Mouse (Mus musculus): ENCODE measurements around the gene Kif26b. TPM values are rescaled to one million over a fixed set of nuclear protein-coding genes. Genes with fewer than 3 reads are reported as not detected.

The Kif26b gene
- polyA plus RNA-seq, 1 experiment from 2014 or later: 5.1 TPM

GRCm38 (mm10) chr1:178661556-178661955 is 132.6 kb downstream of the Kif26b start:
- H3K9ac ChIP-seq (ENCODE audit: low read length): no peak overlapping the region
- ATAC-seq (replicated peaks; ENCODE audit: extremely low read depth, insufficient read depth, low FRiP score): peak; percentile 71; the same call in 1 of the 2 replicates
- peaks cover 27% of the 10 kb centered on the region for H3K4me1 ChIP-seq (ENCODE audit: control insufficient read depth, insufficient read depth, low read length)
- peak overlapping the region; percentile 56 for H3K27ac ChIP-seq (ENCODE audit: low read length)
- no peaks in the 10 kb centered on the region for H3K27me3 ChIP-seq (ENCODE audit: control insufficient read depth, insufficient read depth, low read length)
- H3K4me2 ChIP-seq (ENCODE audit: low read depth, low read length): peak overlapping the region; percentile 5; the same call in 1 of the 2 replicates
- H3K4me3 ChIP-seq (ENCODE audit: low read length): no peak overlapping the region
- H3K36me3 ChIP-seq (ENCODE audit: control insufficient read depth, insufficient read depth): no peaks in the 10 kb centered on the region
- H3K9me3 ChIP-seq (replicated peaks; ENCODE audit: control insufficient read depth, low read length): no peaks in the 10 kb centered on the region
- 6% methylated on average over 5 of the region's 5 CpGs for WGBS

- WGBS: 85% methylated on average over 1 of the region's 1 CpGs
- ATAC-seq (replicated peaks; ENCODE audit: extremely low read depth, insufficient read depth, low FRiP score): no peak
- H3K27me3 ChIP-seq (ENCODE audit: control insufficient read depth, insufficient read depth, low read length): no peaks in the 10 kb centered on the region
- no peaks in the 10 kb centered on the region for H3K9me3 ChIP-seq (replicated peaks; ENCODE audit: control insufficient read depth, low read length)
- no peak overlapping the region for H3K27ac ChIP-seq (ENCODE audit: low read length)
- no peak overlapping the region for H3K4me3 ChIP-seq (ENCODE audit: low read length)
- H3K4me1 ChIP-seq (ENCODE audit: control insufficient read depth, insufficient read depth, low read length): peaks cover 27% of the 10 kb centered on the region
- H3K36me3 ChIP-seq (ENCODE audit: control insufficient read depth, insufficient read depth): no peaks in the 10 kb centered on the region
- no peak overlapping the region for H3K9ac ChIP-seq (ENCODE audit: low read length)
- H3K4me2 ChIP-seq (ENCODE audit: low read depth, low read length): no peak overlapping the region
These were observed 134.6 kb downstream of the Kif26b start for GRCm38 (mm10) chr1:178663539-178663938.

- Histone ChIP-seq H3K4me3 (ENCODE audit: low read length) (no peak overlapping the region), H3K36me3 (ENCODE audit: control insufficient read depth, insufficient read depth) (no peaks in the 10 kb centered on the region), H3K27me3 (ENCODE audit: control insufficient read depth, insufficient read depth, low read length) (no peaks in the 10 kb centered on the region), H3K4me1 (ENCODE audit: control insufficient read depth, insufficient read depth, low read length) (peaks cover 27% of the 10 kb centered on the region), H3K4me2 (ENCODE audit: low read depth, low read length) (no peak overlapping the region), H3K9me3 (replicated peaks; ENCODE audit: control insufficient read depth, low read length) (no peaks in the 10 kb centered on the region), H3K27ac (ENCODE audit: low read length) (no peak overlapping the region), H3K9ac (ENCODE audit: low read length) (no peak overlapping the region)
- no peak for ATAC-seq (replicated peaks; ENCODE audit: extremely low read depth, insufficient read depth, low FRiP score)
- WGBS: 80% methylated on average over 5 of the region's 5 CpGs
These were observed 135.5 kb downstream of the Kif26b start for GRCm38 (mm10) chr1:178664271-178664969.

DNA sequence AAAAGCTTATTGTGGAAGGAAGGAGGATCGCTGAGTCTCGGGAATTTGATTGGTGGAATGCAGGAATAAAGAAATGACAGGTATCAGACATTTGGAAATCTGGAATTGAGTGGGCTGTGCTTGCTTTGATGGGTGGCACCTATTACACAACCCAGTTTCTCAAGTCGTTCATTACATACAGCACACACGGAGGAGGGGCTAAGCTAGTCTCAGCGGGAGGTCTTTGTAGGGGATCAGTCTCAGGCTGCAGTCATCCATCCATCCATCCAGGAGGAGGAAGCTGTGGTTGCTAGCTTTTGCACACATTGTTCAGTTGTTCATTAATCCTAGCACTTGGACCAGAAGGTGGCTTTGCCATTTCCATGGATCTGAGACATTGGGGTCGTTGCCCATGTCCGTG is 137.6 kb downstream of the Kif26b start:
- H3K4me2 ChIP-seq (ENCODE audit: low read depth, low read length): no peak overlapping the region
- peaks cover 22% of the 10 kb centered on the region for H3K4me1 ChIP-seq (ENCODE audit: control insufficient read depth, insufficient read depth, low read length)
- no peak overlapping the region for H3K4me3 ChIP-seq (ENCODE audit: low read length)
- WGBS: 80% methylated on average over 7 of the region's 7 CpGs
- no peaks in the 10 kb centered on the region for H3K9me3 ChIP-seq (replicated peaks; ENCODE audit: control insufficient read depth, low read length)
- no peaks in the 10 kb centered on the region for H3K27me3 ChIP-seq (ENCODE audit: control insufficient read depth, insufficient read depth, low read length)
- no peaks in the 10 kb centered on the region for H3K36me3 ChIP-seq (ENCODE audit: control insufficient read depth, insufficient read depth)
- no peak overlapping the region for H3K27ac ChIP-seq (ENCODE audit: low read length)
- ATAC-seq (replicated peaks; ENCODE audit: extremely low read depth, insufficient read depth, low FRiP score): no peak
- no peak overlapping the region for H3K9ac ChIP-seq (ENCODE audit: low read length)

DNA sequence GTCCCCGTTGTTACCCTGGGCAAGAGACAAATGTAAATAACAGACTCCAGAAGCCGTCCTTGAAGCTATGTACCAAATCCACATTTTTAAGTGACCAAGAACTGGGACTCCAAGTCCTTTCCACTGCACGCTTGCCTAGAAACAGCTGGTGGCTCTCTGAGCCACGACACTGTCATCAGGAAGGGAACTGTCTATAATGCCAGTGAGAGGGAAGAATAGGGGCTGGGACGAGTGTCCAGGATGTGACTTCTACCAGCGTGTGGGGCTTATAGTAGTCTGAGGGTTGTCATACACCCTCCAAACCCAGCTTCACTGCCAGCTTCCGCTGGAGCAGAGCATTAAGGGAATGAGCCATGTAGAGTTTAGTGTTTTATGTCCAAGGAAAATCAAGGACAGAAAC is 138.9 kb downstream of the Kif26b start:
- H3K4me2 ChIP-seq (ENCODE audit: low read depth, low read length): no peak overlapping the region
- no peaks in the 10 kb centered on the region for H3K27me3 ChIP-seq (ENCODE audit: control insufficient read depth, insufficient read depth, low read length)
- WGBS: 66% methylated on average over 7 of the region's 7 CpGs
- H3K27ac ChIP-seq (ENCODE audit: low read length): no peak overlapping the region
- H3K4me3 ChIP-seq (ENCODE audit: low read length): no peak overlapping the region
- no peak for ATAC-seq (replicated peaks; ENCODE audit: extremely low read depth, insufficient read depth, low FRiP score)
- H3K9me3 ChIP-seq (replicated peaks; ENCODE audit: control insufficient read depth, low read length): no peaks in the 10 kb centered on the region
- peaks cover 25% of the 10 kb centered on the region for H3K4me1 ChIP-seq (ENCODE audit: control insufficient read depth, insufficient read depth, low read length)
- no peak overlapping the region for H3K9ac ChIP-seq (ENCODE audit: low read length)
- no peaks in the 10 kb centered on the region for H3K36me3 ChIP-seq (ENCODE audit: control insufficient read depth, insufficient read depth)

- WGBS: 92% methylated on average over 4 of the region's 4 CpGs
- Histone ChIP-seq H3K4me1 (ENCODE audit: control insufficient read depth, insufficient read depth, low read length) (peaks cover 29% of the 10 kb centered on the region), H3K4me2 (ENCODE audit: low read depth, low read length) (no peak overlapping the region)
These were observed 140.0 kb downstream of the Kif26b start for GRCm38 (mm10) chr1:178668907-178669306.

DNA sequence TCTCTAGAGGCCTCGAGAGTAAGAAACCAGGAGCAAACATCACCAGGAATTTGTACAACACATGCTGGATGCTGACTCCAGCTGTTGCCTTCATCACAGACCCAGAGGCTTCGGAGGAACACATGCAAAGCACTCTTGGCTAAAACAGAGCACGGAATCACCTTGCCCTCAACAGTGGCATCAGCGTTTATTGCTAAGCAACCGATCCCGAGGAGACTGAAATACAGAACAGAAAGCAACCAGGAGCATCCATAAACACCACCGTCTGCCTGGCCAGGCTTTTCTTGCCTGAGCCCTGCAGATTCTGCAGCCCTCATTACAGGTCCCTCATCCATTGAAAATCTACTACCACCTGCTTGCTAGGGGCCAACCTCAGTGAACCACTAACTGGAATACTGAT is 144.1 kb downstream of the Kif26b start:
- peak; percentile 29; the same call in 1 of the 2 replicates for ATAC-seq (replicated peaks; ENCODE audit: extremely low read depth, insufficient read depth, low FRiP score)
- Histone ChIP-seq H3K27me3 (ENCODE audit: control insufficient read depth, insufficient read depth, low read length) (no peaks in the 10 kb centered on the region), H3K9ac (ENCODE audit: low read length) (no peak overlapping the region), H3K4me2 (ENCODE audit: low read depth, low read length) (no peak overlapping the region), H3K4me1 (ENCODE audit: control insufficient read depth, insufficient read depth, low read length) (peaks cover 40% of the 10 kb centered on the region), H3K36me3 (ENCODE audit: control insufficient read depth, insufficient read depth) (no peaks in the 10 kb centered on the region), H3K4me3 (ENCODE audit: low read length) (no peak overlapping the region), H3K27ac (ENCODE audit: low read length) (peak overlapping the region; percentile 82), H3K9me3 (replicated peaks; ENCODE audit: control insufficient read depth, low read length) (no peaks in the 10 kb centered on the region)
- 40% methylated on average over 7 of the region's 7 CpGs for WGBS

More at GRCm38 (mm10) chr1:178668907-178669306, 140.0 kb downstream of the Kif26b start:
- no peaks in the 10 kb centered on the region for H3K9me3 ChIP-seq (replicated peaks; ENCODE audit: control insufficient read depth, low read length)
- H3K9ac ChIP-seq (ENCODE audit: low read length): no peak overlapping the region
- H3K36me3 ChIP-seq (ENCODE audit: control insufficient read depth, insufficient read depth): no peaks in the 10 kb centered on the region
- no peak overlapping the region for H3K4me3 ChIP-seq (ENCODE audit: low read length)
- no peak overlapping the region for H3K27ac ChIP-seq (ENCODE audit: low read length)
- no peaks in the 10 kb centered on the region for H3K27me3 ChIP-seq (ENCODE audit: control insufficient read depth, insufficient read depth, low read length)
- no peak for ATAC-seq (replicated peaks; ENCODE audit: extremely low read depth, insufficient read depth, low FRiP score)

GRCm38 (mm10) chr1:178673506-178673905 is 144.6 kb downstream of the Kif26b start:
- Histone ChIP-seq H3K9me3 (replicated peaks; ENCODE audit: control insufficient read depth, low read length) (no peaks in the 10 kb centered on the region), H3K4me3 (ENCODE audit: low read length) (no peak overlapping the region), H3K27me3 (ENCODE audit: control insufficient read depth, insufficient read depth, low read length) (no peaks in the 10 kb centered on the region), H3K4me2 (ENCODE audit: low read depth, low read length) (no peak overlapping the region), H3K4me1 (ENCODE audit: control insufficient read depth, insufficient read depth, low read length) (peaks cover 40% of the 10 kb centered on the region), H3K27ac (ENCODE audit: low read length) (peak overlapping the region; percentile 82), H3K36me3 (ENCODE audit: control insufficient read depth, insufficient read depth) (no peaks in the 10 kb centered on the region), H3K9ac (ENCODE audit: low read length) (no peak overlapping the region)
- ATAC-seq (replicated peaks; ENCODE audit: extremely low read depth, insufficient read depth, low FRiP score): peak; percentile 60; the same call in 1 of the 2 replicates
- WGBS: 30% methylated on average over 2 of the region's 2 CpGs

DNA sequence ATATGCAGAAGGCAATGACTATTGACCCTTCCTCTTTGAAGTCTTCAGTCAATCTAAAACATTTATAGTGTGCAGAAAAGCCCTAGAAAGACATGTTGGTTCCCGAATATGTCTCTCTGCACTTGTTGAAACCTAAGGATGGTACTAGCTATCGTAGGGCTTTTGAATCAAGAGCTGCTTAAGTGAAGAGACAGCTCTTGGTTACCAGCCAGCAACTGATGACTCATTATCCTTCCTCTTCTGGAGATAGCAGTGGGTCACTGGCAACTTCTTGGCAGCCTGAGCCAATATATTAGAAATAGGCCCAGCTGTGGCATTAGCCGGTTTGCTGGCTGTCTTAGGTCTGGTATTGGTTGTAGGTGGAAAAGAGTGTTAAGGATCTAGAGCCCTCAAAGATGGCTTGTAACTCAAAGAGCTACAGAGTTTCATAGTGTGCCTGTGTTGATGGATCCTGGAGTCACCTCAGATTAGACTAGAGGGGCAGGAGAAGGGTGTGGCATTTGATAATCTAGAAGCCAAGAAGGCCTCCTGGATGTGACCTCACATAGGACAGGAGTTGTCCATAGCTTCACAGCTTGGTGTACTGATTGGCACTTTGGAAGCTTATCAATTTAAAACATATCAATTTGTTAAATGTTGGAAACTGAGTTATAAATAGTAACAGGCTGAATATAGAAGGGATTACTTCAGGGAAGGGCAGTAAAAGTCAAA is 146.8 kb downstream of the Kif26b start:
- Histone ChIP-seq H3K4me2 (ENCODE audit: low read depth, low read length) (no peak overlapping the region), H3K36me3 (ENCODE audit: control insufficient read depth, insufficient read depth) (no peaks in the 10 kb centered on the region), H3K4me1 (ENCODE audit: control insufficient read depth, insufficient read depth, low read length) (peaks cover 40% of the 10 kb centered on the region), H3K4me3 (ENCODE audit: low read length) (no peak overlapping the region), H3K27ac (ENCODE audit: low read length) (peak overlapping the region; percentile 34; the same call in 1 of the 2 replicates), H3K9ac (ENCODE audit: low read length) (no peak overlapping the region), H3K9me3 (replicated peaks; ENCODE audit: control insufficient read depth, low read length) (no peaks in the 10 kb centered on the region), H3K27me3 (ENCODE audit: control insufficient read depth, insufficient read depth, low read length) (no peaks in the 10 kb centered on the region)
- ATAC-seq (replicated peaks; ENCODE audit: extremely low read depth, insufficient read depth, low FRiP score): no peak
- WGBS: 38% methylated on average over 3 of the region's 3 CpGs

All from heart, embryonic 16.5 days (tissue).